Comparison of ENCODE assay signal across 32 mouse cellular contexts in the genomic region with DNA sequence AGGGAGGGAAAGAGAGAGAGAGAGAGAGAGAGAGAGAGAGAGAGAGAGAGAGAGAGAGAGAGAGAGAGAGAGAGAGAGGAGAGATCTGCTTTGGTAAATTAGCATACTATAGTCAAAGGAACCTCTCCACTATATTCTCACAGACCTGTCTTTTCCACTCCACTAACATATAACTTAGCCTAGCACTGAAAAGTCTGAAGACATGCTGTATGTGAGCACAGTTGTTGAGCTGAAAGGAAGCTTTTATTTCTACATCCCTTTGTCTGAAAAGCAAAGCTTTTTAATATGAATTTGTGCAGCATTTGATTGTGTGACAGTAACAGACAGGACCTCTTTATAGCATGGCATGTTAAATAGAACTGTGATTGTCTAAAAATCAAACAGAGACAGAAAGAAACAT.
"Had no signal": no experiment of that assay in that cellular context is flagged by ENCODE, and none has a peak within 500 bp of the region (broad histone marks: within the 10 kb centered on the region; RNA-seq: fewer than 3 reads in every experiment).

No protein-coding gene starts in this region.

- H3K27ac ChIP-seq: heart, embryonic 13.5 days; heart, embryonic 15.5 days; hindbrain, embryonic 10.5 days; hindbrain, embryonic 12.5 days; hindbrain, embryonic 13.5 days; hindbrain, embryonic 15.5 days; hindbrain, postnatal 0 days; intestine, embryonic 15.5 days; kidney, embryonic 15.5 days; kidney, postnatal 0 days; layer of hippocampus, adult 2 months; left cerebral cortex, adult 2 months had no signal

- H3K4me2 ChIP-seq: heart, embryonic 12.5 days; heart, embryonic 13.5 days; heart, embryonic 15.5 days; hindbrain, embryonic 12.5 days; hindbrain, embryonic 13.5 days; hindbrain, embryonic 15.5 days; intestine, embryonic 15.5 days; kidney, embryonic 15.5 days had no signal

- H3K27me3 ChIP-seq: heart, embryonic 12.5 days; heart, embryonic 13.5 days; heart, embryonic 15.5 days; hindbrain, embryonic 12.5 days; hindbrain, embryonic 13.5 days; hindbrain, embryonic 15.5 days; intestine, embryonic 15.5 days; kidney, embryonic 15.5 days had no signal

- H3K9ac ChIP-seq: heart, embryonic 12.5 days; heart, embryonic 13.5 days; heart, embryonic 15.5 days; hindbrain, embryonic 12.5 days; hindbrain, embryonic 13.5 days; hindbrain, embryonic 15.5 days; intestine, embryonic 15.5 days; kidney, embryonic 15.5 days had no signal

- ATAC-seq: hindbrain, postnatal 0 days; inflammation-experienced regulatory T-cells, adult 6 months; intestine, embryonic 15.5 days; intestine, embryonic 16.5 days; intestine, postnatal 0 days had no signal

- H3K36me3 ChIP-seq: heart, embryonic 12.5 days; heart, embryonic 13.5 days; heart, embryonic 15.5 days; hindbrain, embryonic 10.5 days; hindbrain, embryonic 12.5 days; hindbrain, embryonic 13.5 days; hindbrain, embryonic 15.5 days; intestine, embryonic 15.5 days; kidney, embryonic 15.5 days had no signal

- DNase-seq: heart, postnatal 10 days; heart, postnatal 14 days; heart, postnatal 36 days; heart, postnatal 4 days; kidney, adult 11 months; kidney, adult 18-20 months; kidney, adult 2 months; kidney, adult 8-10 months; kidney, adult 9 months; kidney, postnatal 10 days; kidney, postnatal 14 days; kidney, postnatal 25 days; kidney, postnatal 36 days; kidney, postnatal 4 days; layer of hippocampus, adult 9-11 months; layer of hippocampus, postnatal 36 days had no signal

- H3K4me3 ChIP-seq: heart, embryonic 12.5 days; heart, embryonic 13.5 days; heart, embryonic 15.5 days; hindbrain, embryonic 10.5 days; hindbrain, embryonic 12.5 days; hindbrain, embryonic 13.5 days; hindbrain, embryonic 15.5 days; intestine, embryonic 15.5 days; kidney, embryonic 15.5 days; layer of hippocampus, adult 2 months; left cerebral cortex, adult 2 months had no signal

- H3K4me1 ChIP-seq: heart, embryonic 12.5 days; heart, embryonic 13.5 days; heart, embryonic 15.5 days; hindbrain, embryonic 10.5 days; hindbrain, embryonic 12.5 days; hindbrain, embryonic 13.5 days; hindbrain, embryonic 15.5 days; intestine, embryonic 15.5 days; kidney, embryonic 15.5 days had no signal

- H3K9me3 ChIP-seq: heart, embryonic 13.5 days; heart, embryonic 15.5 days; hindbrain, embryonic 10.5 days; hindbrain, embryonic 12.5 days; hindbrain, embryonic 13.5 days; hindbrain, embryonic 15.5 days; intestine, embryonic 15.5 days; kidney, embryonic 15.5 days had no signal
